ENCODE assay signal across 19 mouse cellular contexts in the genomic region with DNA sequence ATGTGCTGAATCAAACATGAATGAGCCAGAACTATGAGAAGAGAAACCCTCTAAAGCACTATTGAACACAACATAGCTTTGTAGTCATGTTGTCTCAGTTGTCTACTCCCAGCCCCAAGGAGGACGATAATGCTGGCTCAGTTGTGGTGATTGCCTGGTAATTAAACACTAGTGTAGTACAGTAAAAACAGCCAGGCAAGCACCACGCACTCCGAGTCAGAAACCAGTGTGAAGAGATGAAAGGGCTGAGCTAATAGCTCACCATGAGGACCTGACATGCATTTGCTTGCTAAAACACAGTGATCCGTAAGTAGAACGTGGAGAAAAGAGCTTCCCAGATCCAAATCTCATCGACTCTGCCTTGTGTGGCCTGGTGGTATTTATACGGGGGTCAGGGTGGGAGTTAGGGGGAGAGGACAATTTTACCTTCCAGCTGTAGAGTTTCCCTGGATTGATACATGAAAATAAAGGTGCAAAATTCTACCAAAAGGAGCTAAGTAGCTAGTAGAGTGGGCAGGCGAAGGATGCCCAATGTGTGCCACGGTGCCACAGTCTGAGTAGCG.
DNase-seq lines count a peak whose midpoint lies in the region; ATAC-seq lines count a peak whose summit lies in the region.
"Had no signal": no experiment of that assay in that cellular context is flagged by ENCODE, and none has a peak within 500 bp of the region (broad histone marks: within the 10 kb centered on the region; RNA-seq: fewer than 3 reads in every experiment).

No protein-coding gene starts in this region.

- 0 out of 2 replicates have a peak, but pooled peaks have one; percentile 17 for ATAC-seq in hindbrain, embryonic 14.5 days (ENCODE audit: low FRiP score)
- peak; percentile 37; the same call in 1 of the 2 replicates for ATAC-seq in midbrain, embryonic 16.5 days
- ATAC-seq: intestine, postnatal 0 days; liver, postnatal 0 days had no signal

- no peak overlapping the region for H3K9ac ChIP-seq in hindbrain, embryonic 14.5 days
- no peak overlapping the region for H3K9ac ChIP-seq in midbrain, embryonic 16.5 days (ENCODE audit: low read depth, low read length)
- H3K9ac ChIP-seq: limb, embryonic 12.5 days; liver, postnatal 0 days had no signal

- intact Hi-C loops in heart, postnatal 14 days (cut with DNase I), result no loop called here

- peak; percentile 42 for DNase-seq in heart, adult 11 months
- no peak for DNase-seq in heart, postnatal 14 days
- DNase-seq in hindbrain, embryonic 14.5 days (ENCODE audit: low spot score), result no peak
- no peak for DNase-seq in kidney, adult 8-10 months
- no peak for DNase-seq in cerebellum, adult 9-10 months
- no peak for DNase-seq in cerebellum, adult 11 months
- DNase-seq in thymus, postnatal 10 days (ENCODE audit: low spot score in 2 of 2), result no peak
- DNase-seq: adrenal gland, postnatal 25 days; cerebellum, postnatal 36 days; gastrocnemius, adult 2 months; heart, adult 2 months; heart, postnatal 10 days; kidney, postnatal 25 days; liver, postnatal 0 days; right cerebral cortex, adult 18-20 months had no signal

- peaks cover 28% of the 10 kb centered on the region for H3K4me1 ChIP-seq in hindbrain, embryonic 14.5 days (replicated peaks; ENCODE audit: control insufficient read depth, insufficient read depth, low read length)
- peaks cover 28% of the 10 kb centered on the region for H3K4me1 ChIP-seq in midbrain, embryonic 16.5 days (ENCODE audit: control insufficient read depth, insufficient read depth, low read length)

- no peaks in the 10 kb centered on the region for H3K9me3 ChIP-seq in hindbrain, embryonic 14.5 days (ENCODE audit: control insufficient read depth, low read length)
- no peaks in the 10 kb centered on the region for H3K9me3 ChIP-seq in midbrain, embryonic 16.5 days (replicated peaks; ENCODE audit: control insufficient read depth, low read length, poor library complexity, severe bottlenecking)
- H3K9me3 ChIP-seq: limb, embryonic 12.5 days had no signal

- H3K27ac ChIP-seq in hindbrain, embryonic 14.5 days, result peak overlapping the region; percentile 7; the same call in 1 of the 2 replicates
- H3K27ac ChIP-seq in midbrain, embryonic 16.5 days (ENCODE audit: low read length), result peak overlapping the region; percentile 40
- H3K27ac ChIP-seq: gastrocnemius, adult 2 months; heart, adult 2 months; limb, embryonic 12.5 days; macrophage had no signal

- 0 out of 2 replicates have a peak, but pooled peaks cover 14% of the 10 kb centered on the region for H3K27me3 ChIP-seq in hindbrain, embryonic 14.5 days (ENCODE audit: control insufficient read depth, insufficient read depth, low read length)
- H3K27me3 ChIP-seq in midbrain, embryonic 16.5 days (ENCODE audit: control insufficient read depth, insufficient read depth, low read depth, low read length), result no peaks in the 10 kb centered on the region

- H3K4me2 ChIP-seq in hindbrain, embryonic 14.5 days (replicated peaks), result no peak overlapping the region
- no peak overlapping the region for H3K4me2 ChIP-seq in midbrain, embryonic 16.5 days (ENCODE audit: low read length)
- H3K4me2 ChIP-seq: limb, embryonic 12.5 days had no signal

- no peaks in the 10 kb centered on the region for H3K36me3 ChIP-seq in hindbrain, embryonic 14.5 days (replicated peaks; ENCODE audit: control insufficient read depth, insufficient read depth)
- no peaks in the 10 kb centered on the region for H3K36me3 ChIP-seq in midbrain, embryonic 16.5 days (ENCODE audit: control insufficient read depth, insufficient read depth, low read length)
- H3K36me3 ChIP-seq: limb, embryonic 12.5 days had no signal

- H3K4me3 ChIP-seq in hindbrain, embryonic 14.5 days (replicated peaks; ENCODE audit: low read length), result no peak overlapping the region
- H3K4me3 ChIP-seq in midbrain, embryonic 16.5 days (ENCODE audit: low read depth, low read length), result no peak overlapping the region
- H3K4me3 ChIP-seq: gastrocnemius, adult 2 months; heart, adult 2 months; limb, embryonic 12.5 days had no signal

- WGBS in hindbrain, embryonic 14.5 days, result 12% methylated on average over 10 of the region's 10 CpGs
- WGBS in midbrain, embryonic 16.5 days, result 13% methylated on average over 10 of the region's 10 CpGs
